Mouse (Mus musculus) heart, embryonic 11.5 days (tissue): ENCODE measurements at regions not wholly inside any gene's neighbourhood (a gene's known extent, or its start where the extent isn't known, plus 50 kb on each side); places are given as distances from the start of the nearest gene placed in this dataset.

ENCODE experiments used
- ATAC-seq: fragments of 200-750 bp; cut with Nextera tagmentation; replicated peaks from 2 replicates; pipeline ENCODE4 v1.8.0; 2017; ENCODE audit warnings: moderate library complexity; ENCODE audit not compliant: insufficient number of reproducible peaks, low FRiP score, low TSS enrichment
- H3K27ac ChIP-seq: fragments of 300-500 bp; sonication (generic); 2 replicates; pipeline ENCODE4 v1.5.1; 2014; ENCODE audit warnings: mild to moderate bottlenecking, low read depth, low read length
- H3K27me3 ChIP-seq: fragments of 300-500 bp; sonication (generic); 2 replicates; pipeline ENCODE4 v1.6.1; 2014; ENCODE audit warnings: mild to moderate bottlenecking, low read length, mixed read lengths; ENCODE audit not compliant: control insufficient read depth, insufficient read depth
- H3K36me3 ChIP-seq: fragments of 300-500 bp; sonication (generic); 2 replicates; pipeline ENCODE4 v1.6.1; 2014; ENCODE audit warnings: mild to moderate bottlenecking, low read length, moderate library complexity, mixed read lengths; ENCODE audit not compliant: control insufficient read depth, insufficient read depth
- H3K4me1 ChIP-seq: fragments of 300-500 bp; sonication (generic); 2 replicates; pipeline ENCODE4 v1.6.1; 2014; ENCODE audit warnings: low read length; ENCODE audit not compliant: control insufficient read depth, insufficient read depth
- H3K4me2 ChIP-seq: fragments of 300-500 bp; sonication (generic); 2 replicates; pipeline ENCODE4 v1.6.1; 2014; ENCODE audit warnings: mild to moderate bottlenecking, moderate library complexity
- H3K4me3 ChIP-seq: fragments of 300-500 bp; sonication (generic); 2 replicates; pipeline ENCODE4 v1.5.1; 2014; ENCODE audit warnings: low read depth, low read length
- H3K9ac ChIP-seq: fragments of 300-500 bp; sonication (generic); 2 replicates; pipeline ENCODE4 v1.6.1; 2014; ENCODE audit warnings: mild to moderate bottlenecking, low read depth, low read length, moderate library complexity
- H3K9me3 ChIP-seq: fragments of 300-500 bp; sonication (generic); replicated peaks from 2 replicates; pipeline ENCODE4 v1.6.1; 2016; ENCODE audit warnings: low read length; ENCODE audit not compliant: control insufficient read depth
- WGBS: fragments of 180-500 bp; shearing (Covaris S2); extraction: QIAGEN DNeasy Blood & Tissue Kit; methylation state at CpG from one replicate; pipeline ENCODE4 v1.1.7; 2014; ENCODE audit not compliant: insufficient replicate concordance; 5-methylcytosine and 5-hydroxymethylcytosine counted together

DNA sequence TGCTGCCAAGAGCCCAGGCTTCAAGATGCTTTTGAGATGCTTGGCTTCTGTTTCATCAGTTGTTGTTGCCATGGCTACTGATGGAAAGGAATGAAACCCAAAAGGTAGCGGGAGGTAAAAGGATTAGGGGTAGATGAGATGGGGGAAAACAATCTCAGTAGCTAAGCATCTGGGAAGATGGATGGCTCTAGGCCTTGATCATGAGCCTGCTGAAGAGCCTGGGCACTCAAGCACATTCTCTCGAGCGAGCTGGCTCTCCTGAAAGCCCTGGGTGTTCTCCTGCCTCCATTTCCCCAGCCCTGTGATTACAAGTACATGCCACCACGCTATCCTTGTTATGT lies 92.3 kb upstream of the Nrsn1 start:
- no peak overlapping the region for H3K4me2 ChIP-seq
- no peak for ATAC-seq
- no peaks in the 10 kb centered on the region for H3K4me1 ChIP-seq
- H3K27ac ChIP-seq, result no peak overlapping the region
- H3K4me3 ChIP-seq, result no peak overlapping the region
- WGBS, result 72% methylated on average over 4 of the region's 4 CpGs
- H3K27me3 ChIP-seq, result no peaks in the 10 kb centered on the region
- H3K36me3 ChIP-seq, result no peaks in the 10 kb centered on the region
- H3K9me3 ChIP-seq, result no peaks in the 10 kb centered on the region
- no peak overlapping the region for H3K9ac ChIP-seq

DNA sequence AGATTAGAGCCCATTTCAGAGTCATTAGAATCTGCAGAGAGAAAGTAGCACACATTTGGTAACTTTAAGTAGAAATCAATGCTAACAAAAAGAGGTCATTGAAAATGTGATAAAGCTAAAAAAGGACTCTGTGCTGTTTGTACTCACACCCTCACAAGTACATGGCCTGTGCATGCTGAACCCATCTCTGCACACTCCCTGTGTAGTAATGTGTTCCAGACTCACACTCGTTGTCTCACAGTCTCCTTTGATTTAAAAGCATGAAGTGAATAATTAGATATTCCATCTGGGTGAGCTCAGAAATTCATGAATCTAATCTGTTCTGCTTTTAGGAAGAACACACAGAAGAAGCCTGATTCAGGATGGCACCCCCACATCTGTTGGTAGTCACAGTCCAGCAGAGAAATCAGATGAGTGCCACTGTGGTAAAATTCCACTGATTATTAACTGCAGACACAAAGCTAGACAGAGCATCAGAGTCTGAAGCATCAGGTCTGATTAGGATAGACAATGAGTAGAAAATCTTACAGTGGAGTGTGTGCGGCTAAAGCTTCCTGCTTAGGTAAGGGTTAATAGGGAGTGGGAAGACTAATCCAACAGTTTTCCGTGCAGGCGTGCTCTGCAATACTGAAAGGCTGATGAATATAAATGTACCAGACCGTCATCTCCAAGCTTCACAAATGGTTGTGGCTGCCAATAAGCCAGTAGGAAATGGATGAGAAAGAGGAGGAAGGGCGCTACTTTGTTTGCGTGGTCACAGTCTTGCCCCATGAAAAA lies 91.7 kb upstream of the Nrsn1 start:
- ATAC-seq, result no peak
- Histone ChIP-seq H3K27ac (no peak overlapping the region), H3K4me2 (no peak overlapping the region), H3K4me1 (no peaks in the 10 kb centered on the region), H3K9me3 (no peaks in the 10 kb centered on the region), H3K36me3 (no peaks in the 10 kb centered on the region), H3K9ac (no peak overlapping the region), H3K4me3 (no peak overlapping the region), H3K27me3 (no peaks in the 10 kb centered on the region)
- 77% methylated on average over 7 of the region's 7 CpGs for WGBS

DNA sequence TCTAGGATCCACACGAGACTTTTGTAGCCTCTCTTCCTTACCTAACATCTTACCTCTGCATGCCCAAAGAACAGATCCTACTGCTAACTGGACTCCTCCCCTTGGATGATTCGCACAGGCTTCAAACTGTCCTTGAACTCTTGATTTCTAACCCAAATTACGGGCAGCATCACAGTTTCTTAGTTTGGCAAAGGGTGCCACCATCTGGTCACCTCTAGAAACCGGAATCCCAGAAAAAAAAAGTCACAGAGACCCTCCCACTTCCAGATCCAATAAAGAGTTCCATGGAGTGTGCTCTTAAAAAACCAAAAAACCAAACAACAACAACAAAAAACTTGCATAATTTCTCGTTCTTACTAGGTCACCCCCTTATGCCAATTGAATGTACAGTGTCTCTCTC lies 77.3 kb upstream of the Nrsn1 start:
- no peak overlapping the region for H3K27ac ChIP-seq
- no peaks in the 10 kb centered on the region for H3K36me3 ChIP-seq
- no peaks in the 10 kb centered on the region for H3K27me3 ChIP-seq
- H3K4me3 ChIP-seq, result no peak overlapping the region
- H3K4me2 ChIP-seq, result no peak overlapping the region
- 47% methylated on average over 5 of the region's 5 CpGs for WGBS
- H3K4me1 ChIP-seq, result no peaks in the 10 kb centered on the region
- no peak overlapping the region for H3K9ac ChIP-seq
- ATAC-seq, result no peak
- no peaks in the 10 kb centered on the region for H3K9me3 ChIP-seq

DNA sequence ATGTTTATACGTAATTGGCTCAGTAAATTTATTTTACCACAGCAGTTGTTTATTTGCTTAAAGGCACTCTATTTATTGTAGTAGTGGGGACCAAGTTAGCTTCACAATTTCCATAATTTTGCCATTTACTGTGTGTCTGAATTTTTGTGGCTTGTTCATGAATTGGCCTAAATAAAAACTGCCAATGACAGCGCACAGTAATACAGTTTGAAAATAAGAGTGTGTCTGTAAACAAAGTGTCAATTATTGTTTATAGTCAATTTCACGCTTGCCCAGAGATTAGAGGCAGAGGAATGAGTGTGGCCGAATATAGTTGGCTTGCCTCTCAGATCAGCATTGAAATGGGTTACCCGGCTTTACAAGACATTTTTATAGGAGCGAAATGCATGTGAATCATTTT lies 73.0 kb upstream of the Nrsn1 start:
- no peaks in the 10 kb centered on the region for H3K27me3 ChIP-seq
- no peaks in the 10 kb centered on the region for H3K36me3 ChIP-seq
- H3K27ac ChIP-seq, result no peak overlapping the region
- no peak for ATAC-seq
- WGBS, result 81% methylated on average over 6 of the region's 6 CpGs
- no peak overlapping the region for H3K4me2 ChIP-seq
- H3K4me3 ChIP-seq, result no peak overlapping the region
- no peak overlapping the region for H3K9ac ChIP-seq
- H3K4me1 ChIP-seq, result no peaks in the 10 kb centered on the region
- H3K9me3 ChIP-seq, result no peaks in the 10 kb centered on the region

DNA sequence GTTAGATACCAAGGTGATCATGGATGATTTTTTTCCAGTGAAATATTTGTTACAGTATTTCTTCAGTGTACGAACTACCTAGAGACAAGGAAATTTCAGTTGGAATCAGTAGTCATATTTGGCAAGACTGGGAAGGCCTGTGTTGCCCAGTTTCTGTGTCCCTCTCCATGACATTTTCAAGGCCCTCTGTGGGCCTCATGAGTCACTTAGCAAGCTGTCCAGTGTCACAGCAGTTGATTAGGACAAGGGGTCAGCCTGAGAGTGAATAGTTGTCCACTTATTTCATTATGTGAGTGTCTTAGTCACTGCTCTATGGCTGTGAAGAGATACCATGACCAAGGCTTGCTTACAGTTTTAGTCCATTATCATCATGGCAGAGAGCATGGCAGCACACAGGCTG lies 71.5 kb upstream of the Nrsn1 start:
- Histone ChIP-seq H3K9me3 (no peaks in the 10 kb centered on the region), H3K27me3 (no peaks in the 10 kb centered on the region), H3K36me3 (no peaks in the 10 kb centered on the region), H3K4me1 (no peaks in the 10 kb centered on the region), H3K4me3 (no peak overlapping the region), H3K27ac (no peak overlapping the region), H3K9ac (no peak overlapping the region), H3K4me2 (no peak overlapping the region)
- ATAC-seq, result no peak
- WGBS, result 80% methylated on average over 1 of the region's 1 CpGs

DNA sequence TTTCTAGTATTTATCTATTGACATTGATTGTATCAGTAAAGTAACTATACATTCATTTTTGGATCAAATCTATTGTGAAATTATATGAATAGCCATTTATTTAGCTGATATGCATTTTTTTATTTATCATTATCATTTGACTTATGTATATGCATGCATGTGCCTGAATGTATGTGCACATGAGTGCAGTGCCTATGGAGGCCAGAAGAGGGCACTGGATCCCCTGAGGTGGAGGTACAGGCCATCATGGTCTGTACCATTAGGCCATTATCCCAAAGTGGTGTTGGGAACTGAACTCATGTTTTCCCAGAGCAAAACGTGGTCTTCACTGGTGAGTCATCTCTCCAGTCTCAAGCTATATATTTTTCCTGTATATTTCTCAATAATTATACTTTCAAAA lies 63.5 kb upstream of the Nrsn1 start:
- H3K4me2 ChIP-seq, result no peak overlapping the region
- H3K27me3 ChIP-seq, result no peaks in the 10 kb centered on the region
- no peak overlapping the region for H3K9ac ChIP-seq
- no peak for ATAC-seq
- no peaks in the 10 kb centered on the region for H3K4me1 ChIP-seq
- no peak overlapping the region for H3K4me3 ChIP-seq
- no peaks in the 10 kb centered on the region for H3K9me3 ChIP-seq
- WGBS, result 79% methylated on average over 1 of the region's 1 CpGs
- H3K27ac ChIP-seq, result no peak overlapping the region
- H3K36me3 ChIP-seq, result no peaks in the 10 kb centered on the region
